Mouse (Mus musculus): Measurements from ENCODE around the gene Mrgpra3. TPM values are rescaled to one million over a fixed set of nuclear protein-coding genes. Genes with fewer than 3 reads are reported as not detected.

Gene Mrgpra3
- polyA plus RNA-seq (2012; rRNA removed) (not detected in 2 replicates), polyA plus RNA-seq (2014; fragmentation: Nextera tagmentation; extraction: Ambion mirVana) (not detected in 2 replicates)

GRCm38 (mm10) chr7:47601272-47601671, at the start of gene Mrgpra3:
Gene Mrgpra3, minus strand, starts transcription at chr7:47601372.
- WGBS = 55% methylated on average over 2 of the region's 2 CpGs
- DNase-seq (ENCODE audit: low spot score) = no peak
- H3K36me3 ChIP-seq (ENCODE audit: control insufficient read depth, insufficient read depth, low read length) = no peaks in the 10 kb centered on the region
- H3K27me3 ChIP-seq (ENCODE audit: control insufficient read depth, insufficient read depth, low read length) = no peaks in the 10 kb centered on the region
- H3K27ac ChIP-seq (replicated peaks; ENCODE audit: low read depth, low read length) = no peak within 1 kb of the TSS
- TF ChIP-seq POLR2A (IDR thresholded peaks at IDR 0.05; ENCODE audit: borderline replicate concordance, extremely low read depth, insufficient read depth, insufficient read length) = no peak
- H3K4me3 ChIP-seq (replicated peaks; ENCODE audit: low read length) = no peak within 1 kb of the TSS
- H3K4me1 ChIP-seq (ENCODE audit: control insufficient read depth, insufficient read depth, low read length) = no peaks in the 10 kb centered on the region
- 0 out of 2 replicates have a peak, but pooled peaks cover 9% of the 10 kb centered on the region for H3K9me3 ChIP-seq (ENCODE audit: control insufficient read depth, low read length)
- no peak for ATAC-seq (ENCODE audit: low FRiP score, low read depth)
- no peak within 1 kb of the TSS for H3K4me2 ChIP-seq (replicated peaks; ENCODE audit: low read depth, low read length, severe bottlenecking)
- no peak within 1 kb of the TSS for H3K9ac ChIP-seq (ENCODE audit: low read depth, low read length, severe bottlenecking)

Other genes with a start within 250 kb of the Mrgpra3 start
- not detected in 2 replicates for gene Mrgpra1, start 247.1 kb downstream of the Mrgpra3 start, polyA plus RNA-seq (2012; rRNA removed)
- gene Mrgpra1, start 247.1 kb downstream of the Mrgpra3 start, polyA plus RNA-seq (2014; fragmentation: Nextera tagmentation; extraction: Ambion mirVana) = not detected in 2 replicates
- gene Mrgpra2a, start 149.2 kb downstream of the Mrgpra3 start, polyA plus RNA-seq (2012; rRNA removed) = not detected in 2 replicates
- not detected in 2 replicates for gene Mrgpra2a, start 149.2 kb downstream of the Mrgpra3 start, polyA plus RNA-seq (2014; fragmentation: Nextera tagmentation; extraction: Ambion mirVana)
- 0.05 and 0.06 TPM in 2 replicates for gene Mrgpra2b, start 72.5 kb downstream of the Mrgpra3 start, polyA plus RNA-seq (2012; rRNA removed)
- not detected in 2 replicates for gene Mrgpra2b, start 72.5 kb downstream of the Mrgpra3 start, polyA plus RNA-seq (2014; fragmentation: Nextera tagmentation; extraction: Ambion mirVana)

All from limb, embryonic 14.5 days (tissue).